Mouse (Mus musculus) liver, embryonic 14.5 days (tissue): ENCODE results near the gene Dlgap4.

Experiments
- CTCF ChIP-seq: IDR thresholded peaks from 2 replicates; pipeline ENCODE4 v1.5.1; 2016; ENCODE audit warnings: antibody characterized with exemption, low read depth, control low read depth
- EP300 ChIP-seq: IDR thresholded peaks from 2 replicates; pipeline ENCODE4 v1.6.1; 2016; ENCODE audit warnings: antibody characterized with exemption, low read depth

- no peak for TF ChIP-seq CTCF
- TF ChIP-seq EP300, result no peak
Observed at GRCm38 (mm10) chr2:156749687-156750086, 136.2 kb downstream of the Dlgap4 start.
